Mouse (Mus musculus) brain, embryonic 14.5 days (tissue): Measurements from ENCODE around the gene Calcb.

Experiments used
- CTCF ChIP-seq: fragments of 200-500 bp; IDR thresholded peaks from 2 replicates; pipeline ENCODE4 v1.5.1; 2012; ENCODE audit warnings: inconsistent platforms, mild to moderate bottlenecking, moderate library complexity, borderline replicate concordance; ENCODE audit not compliant: insufficient read depth, insufficient read length; ENCODE audit errors: extremely low read depth
- POLR2A ChIP-seq: fragments of 200-500 bp; IDR thresholded peaks from 2 replicates; pipeline ENCODE4 v1.6.1; 2012; ENCODE audit warnings: mild to moderate bottlenecking, inconsistent platforms, borderline replicate concordance; ENCODE audit not compliant: poor library complexity, insufficient read depth, insufficient read length, severe bottlenecking; ENCODE audit errors: extremely low read depth

GRCm38 (mm10) chr7:114748239-114748638, 29.8 kb downstream of the Calcb start:
- TF ChIP-seq CTCF (no peak), POLR2A (no peak)
